Mouse (Mus musculus): ENCODE measurements at regions not wholly inside any gene's neighbourhood (a gene's known extent, or its start where the extent isn't known, plus 50 kb on each side); places are given as distances from the start of the nearest gene placed in this dataset.

DNA sequence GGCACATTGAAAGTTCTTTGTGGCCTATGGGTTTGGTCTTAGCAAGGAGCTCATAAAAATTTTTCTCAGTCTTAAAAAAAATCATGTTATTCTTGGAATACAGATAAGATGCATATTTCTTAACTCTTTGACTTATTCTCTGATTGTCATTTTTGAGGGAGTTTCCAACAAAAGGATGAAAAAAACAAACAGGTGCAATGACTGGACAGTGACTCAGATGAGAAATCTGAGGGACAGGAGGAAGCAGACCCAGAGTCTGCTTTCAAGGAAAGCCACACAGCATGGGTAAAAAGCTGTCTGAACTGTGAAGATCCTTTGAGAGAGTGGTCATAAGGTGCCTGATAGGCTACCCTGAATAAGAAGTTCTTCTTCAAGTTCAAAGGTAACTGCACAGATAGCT, 363.8 kb upstream of the Marcks start:
- Histone ChIP-seq H3K4me3 (no peak overlapping the region), H3K79me2 (replicated peaks; ENCODE audit: control insufficient read depth, insufficient read depth, low read length) (no peaks in the 10 kb centered on the region), H3K27me3 (ENCODE audit: control insufficient read depth, insufficient read depth, low read length) (no peaks in the 10 kb centered on the region), H3K9ac (ENCODE audit: low read depth, low read length) (no peak overlapping the region), H3K36me3 (ENCODE audit: control insufficient read depth, insufficient read depth, low read length) (no peaks in the 10 kb centered on the region), H3K27ac (no peak overlapping the region), H3K4me1 (ENCODE audit: control insufficient read depth, insufficient read depth, low read length) (no peaks in the 10 kb centered on the region)
- DNase-seq, result no peak
- no peak for TF ChIP-seq EP300 (IDR thresholded peaks at IDR 0.05; ENCODE audit: insufficient read depth, low read depth, low read length)
- no peak for TF ChIP-seq POLR2A (IDR thresholded peaks at IDR 0.05; ENCODE audit: insufficient read depth, low read depth, low read length)
- TF ChIP-seq CTCF (IDR thresholded peaks at IDR 0.05), result no peak
- intact Hi-C loops (cut with DNase I), result no loop called here

DNA sequence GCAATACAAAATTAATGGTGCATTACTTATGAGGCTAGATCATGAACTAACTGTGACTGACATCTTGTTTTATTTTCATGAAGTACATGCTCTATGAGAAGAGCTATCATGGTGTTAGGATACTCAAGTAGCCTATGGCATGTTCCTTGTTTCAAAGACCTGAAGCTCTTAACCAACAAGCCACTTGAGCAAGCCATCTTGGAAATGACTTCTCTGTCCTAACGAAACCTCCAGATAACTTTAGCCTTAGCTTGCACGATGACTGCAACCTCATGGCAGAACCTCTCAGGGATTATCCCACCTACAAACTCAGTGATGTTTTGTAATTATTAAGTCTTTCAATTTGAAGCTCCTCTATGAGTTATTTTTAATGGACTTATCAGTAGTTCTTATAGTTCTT, 362.3 kb upstream of the Marcks start:
- Histone ChIP-seq H3K79me2 (replicated peaks; ENCODE audit: control insufficient read depth, insufficient read depth, low read length) (no peaks in the 10 kb centered on the region), H3K4me3 (no peak overlapping the region)
- DNase-seq, result no peak

GRCm38 (mm10) chr10:37495467-37495866, 356.7 kb upstream of the Marcks start:
- intact Hi-C loops (cut with DNase I), result no loop called here
- WGBS, result 93% methylated on average over 1 of the region's 1 CpGs
- TF ChIP-seq CTCF (IDR thresholded peaks at IDR 0.05), result no peak
- TF ChIP-seq EP300 (IDR thresholded peaks at IDR 0.05; ENCODE audit: insufficient read depth, low read depth, low read length), result no peak
- TF ChIP-seq POLR2A (IDR thresholded peaks at IDR 0.05; ENCODE audit: insufficient read depth, low read depth, low read length), result no peak

More for the DNA sequence above, 362.3 kb upstream of the Marcks start:
- Histone ChIP-seq H3K9ac (ENCODE audit: low read depth, low read length) (no peak overlapping the region), H3K4me1 (ENCODE audit: control insufficient read depth, insufficient read depth, low read length) (no peaks in the 10 kb centered on the region), H3K27ac (no peak overlapping the region), H3K27me3 (ENCODE audit: control insufficient read depth, insufficient read depth, low read length) (no peaks in the 10 kb centered on the region), H3K36me3 (ENCODE audit: control insufficient read depth, insufficient read depth, low read length) (no peaks in the 10 kb centered on the region)
- intact Hi-C loops (cut with DNase I), result no loop called here
- TF ChIP-seq EP300 (IDR thresholded peaks at IDR 0.05; ENCODE audit: insufficient read depth, low read depth, low read length) (no peak), CTCF (IDR thresholded peaks at IDR 0.05) (no peak), POLR2A (IDR thresholded peaks at IDR 0.05; ENCODE audit: insufficient read depth, low read depth, low read length) (no peak)
- WGBS, result 90% methylated on average over 2 of the region's 2 CpGs

DNA sequence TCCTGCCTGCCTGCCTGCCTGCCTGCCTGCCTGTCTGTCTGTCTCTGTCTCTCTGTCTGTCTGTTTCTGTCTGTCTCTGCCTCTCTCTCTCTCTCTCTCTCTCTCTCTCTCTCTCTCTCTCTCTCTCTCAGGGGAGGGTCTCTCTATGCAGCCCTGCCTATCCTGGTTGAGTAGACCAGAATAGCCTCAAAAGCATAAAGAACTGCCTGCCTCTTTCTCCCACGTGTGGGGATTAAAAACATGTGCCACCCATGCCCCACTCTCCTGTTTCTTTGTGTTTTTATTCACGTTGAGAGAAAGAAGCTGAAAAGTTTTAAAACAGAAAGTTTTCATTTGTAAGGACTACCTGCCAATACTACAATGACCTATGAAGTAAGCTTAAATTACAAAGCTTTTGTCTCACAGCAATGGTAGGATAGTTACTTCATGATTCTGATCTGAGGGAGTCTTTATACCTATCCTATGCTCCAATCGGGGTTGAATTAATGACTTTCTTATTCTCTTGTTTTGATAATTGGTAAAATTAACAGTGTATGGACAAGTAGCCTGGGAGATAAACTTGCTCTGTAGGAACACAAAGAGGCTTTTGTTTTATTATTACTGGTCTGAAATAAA, 355.9 kb upstream of the Marcks start:
- Histone ChIP-seq H3K9ac (ENCODE audit: low read depth, low read length) (no peak overlapping the region), H3K27me3 (ENCODE audit: control insufficient read depth, insufficient read depth, low read length) (no peaks in the 10 kb centered on the region), H3K4me1 (ENCODE audit: control insufficient read depth, insufficient read depth, low read length) (no peaks in the 10 kb centered on the region), H3K4me3 (no peak overlapping the region), H3K27ac (no peak overlapping the region), H3K36me3 (ENCODE audit: control insufficient read depth, insufficient read depth, low read length) (no peaks in the 10 kb centered on the region), H3K79me2 (replicated peaks; ENCODE audit: control insufficient read depth, insufficient read depth, low read length) (no peaks in the 10 kb centered on the region)
- 63% methylated on average over 3 of the region's 3 CpGs for WGBS
- intact Hi-C loops (cut with DNase I), result no loop called here
- no peak for DNase-seq
- TF ChIP-seq EP300 (IDR thresholded peaks at IDR 0.05; ENCODE audit: insufficient read depth, low read depth, low read length) (no peak), CTCF (IDR thresholded peaks at IDR 0.05) (no peak), POLR2A (IDR thresholded peaks at IDR 0.05; ENCODE audit: insufficient read depth, low read depth, low read length) (no peak)

More at GRCm38 (mm10) chr10:37495467-37495866, 356.7 kb upstream of the Marcks start:
- H3K9ac ChIP-seq (ENCODE audit: low read depth, low read length), result no peak overlapping the region
- H3K36me3 ChIP-seq (ENCODE audit: control insufficient read depth, insufficient read depth, low read length), result no peaks in the 10 kb centered on the region
- H3K4me3 ChIP-seq, result no peak overlapping the region
- H3K79me2 ChIP-seq (replicated peaks; ENCODE audit: control insufficient read depth, insufficient read depth, low read length), result no peaks in the 10 kb centered on the region
- no peak for DNase-seq
- H3K27ac ChIP-seq, result no peak overlapping the region
- no peaks in the 10 kb centered on the region for H3K27me3 ChIP-seq (ENCODE audit: control insufficient read depth, insufficient read depth, low read length)
- H3K4me1 ChIP-seq (ENCODE audit: control insufficient read depth, insufficient read depth, low read length), result no peaks in the 10 kb centered on the region

GRCm38 (mm10) chr10:37494098-37494497, 355.4 kb upstream of the Marcks start:
- no peaks in the 10 kb centered on the region for H3K36me3 ChIP-seq (ENCODE audit: control insufficient read depth, insufficient read depth, low read length)
- H3K27me3 ChIP-seq (ENCODE audit: control insufficient read depth, insufficient read depth, low read length), result no peaks in the 10 kb centered on the region
- no peak overlapping the region for H3K9ac ChIP-seq (ENCODE audit: low read depth, low read length)
- H3K4me3 ChIP-seq, result no peak overlapping the region
- DNase-seq, result no peak
- no peaks in the 10 kb centered on the region for H3K79me2 ChIP-seq (replicated peaks; ENCODE audit: control insufficient read depth, insufficient read depth, low read length)
- no peak overlapping the region for H3K27ac ChIP-seq
- WGBS, result 51% methylated on average over 2 of the region's 2 CpGs
- TF ChIP-seq POLR2A (IDR thresholded peaks at IDR 0.05; ENCODE audit: insufficient read depth, low read depth, low read length) (no peak), CTCF (IDR thresholded peaks at IDR 0.05) (no peak), EP300 (IDR thresholded peaks at IDR 0.05; ENCODE audit: insufficient read depth, low read depth, low read length) (no peak)
- intact Hi-C loops (cut with DNase I), result no loop called here
- no peaks in the 10 kb centered on the region for H3K4me1 ChIP-seq (ENCODE audit: control insufficient read depth, insufficient read depth, low read length)

- Histone ChIP-seq H3K36me3 (ENCODE audit: control insufficient read depth, insufficient read depth, low read length) (peaks cover 4% of the 10 kb centered on the region; the same call in 1 of the 2 replicates), H3K9ac (ENCODE audit: low read depth, low read length) (no peak overlapping the region), H3K27ac (peak overlapping the region; percentile 49), H3K4me1 (ENCODE audit: control insufficient read depth, insufficient read depth, low read length) (peaks cover 7% of the 10 kb centered on the region), H3K27me3 (ENCODE audit: control insufficient read depth, insufficient read depth, low read length) (no peaks in the 10 kb centered on the region), H3K79me2 (replicated peaks; ENCODE audit: control insufficient read depth, insufficient read depth, low read length) (no peaks in the 10 kb centered on the region), H3K4me3 (no peak overlapping the region)
- TF ChIP-seq EP300 (IDR thresholded peaks at IDR 0.05; ENCODE audit: insufficient read depth, low read depth, low read length), result no peak
- intact Hi-C loops (cut with DNase I), result loop anchor here (5.0 kb wide), 2 partner anchors 87 to 347 kb away; partner anchors contain the start of gene Marcks
- DNase-seq, result no peak
- WGBS, result 53% methylated on average over 6 of the region's 6 CpGs
These were observed 345.7 kb upstream of the Marcks start for GRCm38 (mm10) chr10:37484311-37485023.
